In the genomic region with DNA sequence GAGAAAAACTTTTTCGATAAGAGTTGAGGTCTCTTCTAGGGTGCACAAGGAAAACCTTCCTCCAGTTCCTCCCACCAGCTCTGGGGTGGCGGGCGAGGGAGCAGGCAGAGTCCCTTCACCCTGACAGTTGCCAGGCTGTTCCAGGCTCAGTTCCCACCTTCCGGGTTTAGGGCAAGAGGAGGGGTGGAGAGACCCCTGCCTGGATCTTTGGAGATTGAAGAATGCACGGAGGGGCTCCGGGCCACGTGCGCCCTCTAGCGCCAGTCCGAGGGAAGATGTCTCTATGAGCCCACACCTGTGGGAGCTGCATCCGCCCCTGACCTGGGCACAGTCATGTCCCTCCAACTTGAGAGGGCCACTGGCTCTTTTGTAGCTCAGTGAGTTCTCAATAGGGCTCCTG, we compare ENCODE assay signal across 9 mouse cellular contexts.
DNase-seq lines count a peak whose midpoint lies in the region; ATAC-seq and TF ChIP-seq lines count a peak whose summit lies in the region.
"Had no signal": no experiment of that assay in that cellular context is flagged by ENCODE, and none has a peak within 500 bp of the region (broad histone marks: within the 10 kb centered on the region; RNA-seq: fewer than 3 reads in every experiment).

No protein-coding gene starts in this region.

- WGBS in intestine, postnatal 0 days, result 16% methylated on average over 11 of the region's 11 CpGs
- 14% methylated on average over 11 of the region's 11 CpGs for WGBS in intestine, embryonic 15.5 days
- WGBS in forebrain, postnatal 0 days, result 6% methylated on average over 11 of the region's 11 CpGs

- H3K27me3 ChIP-seq in intestine, postnatal 0 days (replicated peaks; ENCODE audit: control insufficient read depth, insufficient read depth, low read length), result no peaks in the 10 kb centered on the region
- H3K27me3 ChIP-seq in intestine, embryonic 15.5 days (replicated peaks), result no peaks in the 10 kb centered on the region
- H3K27me3 ChIP-seq in forebrain, postnatal 0 days (ENCODE audit: insufficient read depth, low read length), result no peaks in the 10 kb centered on the region
- H3K27me3 ChIP-seq: limb, embryonic 15.5 days had no signal

- no peak overlapping the region for H3K9ac ChIP-seq in intestine, postnatal 0 days (ENCODE audit: low read depth, low read length)
- no peak overlapping the region for H3K9ac ChIP-seq in intestine, embryonic 15.5 days
- H3K9ac ChIP-seq in forebrain, postnatal 0 days, result no peak overlapping the region
- H3K9ac ChIP-seq: limb, embryonic 15.5 days had no signal

- H3K4me2 ChIP-seq in intestine, postnatal 0 days (replicated peaks; ENCODE audit: low read depth), result no peak overlapping the region
- H3K4me2 ChIP-seq in intestine, embryonic 15.5 days (replicated peaks), result no peak overlapping the region
- peak overlapping the region; percentile 19; the same call in 1 of the 2 replicates for H3K4me2 ChIP-seq in forebrain, postnatal 0 days (ENCODE audit: low read depth)
- H3K4me2 ChIP-seq: limb, embryonic 15.5 days had no signal

- H3K4me1 ChIP-seq in intestine, postnatal 0 days (replicated peaks; ENCODE audit: control insufficient read depth, insufficient read depth, low read length), result no peaks in the 10 kb centered on the region
- H3K4me1 ChIP-seq in intestine, embryonic 15.5 days (replicated peaks), result no peaks in the 10 kb centered on the region
- H3K4me1 ChIP-seq in forebrain, postnatal 0 days (ENCODE audit: insufficient read depth), result peaks cover 2% of the 10 kb centered on the region; the same call in 1 of the 2 replicates
- H3K4me1 ChIP-seq: limb, embryonic 15.5 days had no signal

- peak; percentile 52 for TF ChIP-seq CTCF in intestine, postnatal 0 days (IDR thresholded peaks at IDR 0.05; ENCODE audit: low read depth)
- peak; percentile 77 for TF ChIP-seq CTCF in forebrain, postnatal 0 days (IDR thresholded peaks at IDR 0.05; ENCODE audit: low read depth)

- ATAC-seq in intestine, postnatal 0 days, result no peak
- no peak for ATAC-seq in intestine, embryonic 15.5 days
- ATAC-seq in forebrain, postnatal 0 days, result peak; percentile 34; the same call in 1 of the 2 replicates
- no peak for ATAC-seq in megakaryocyte, adult 5-6 weeks (ENCODE audit: poor library complexity, severe bottlenecking)
- no peak for ATAC-seq in monocyte, adult 5-6 weeks (replicated peaks; ENCODE audit: insufficient number of reproducible peaks, low FRiP score, low TSS enrichment, poor library complexity, severe bottlenecking)

- no peak overlapping the region for H3K4me3 ChIP-seq in intestine, postnatal 0 days (ENCODE audit: low read depth, low read length)
- H3K4me3 ChIP-seq in intestine, embryonic 15.5 days (replicated peaks), result no peak overlapping the region
- no peak overlapping the region for H3K4me3 ChIP-seq in forebrain, postnatal 0 days (ENCODE audit: low read depth, low read length)
- H3K4me3 ChIP-seq: limb, embryonic 15.5 days had no signal

- H3K27ac ChIP-seq in intestine, postnatal 0 days (ENCODE audit: low read depth, low read length), result no peak overlapping the region
- no peak overlapping the region for H3K27ac ChIP-seq in intestine, embryonic 15.5 days
- H3K27ac ChIP-seq in forebrain, postnatal 0 days (ENCODE audit: low read depth, low read length), result no peak overlapping the region
- H3K27ac ChIP-seq: limb, embryonic 15.5 days had no signal

- no peaks in the 10 kb centered on the region for H3K36me3 ChIP-seq in intestine, postnatal 0 days (ENCODE audit: control insufficient read depth, insufficient read depth)
- no peaks in the 10 kb centered on the region for H3K36me3 ChIP-seq in intestine, embryonic 15.5 days
- H3K36me3 ChIP-seq in forebrain, postnatal 0 days (ENCODE audit: insufficient read depth), result no peaks in the 10 kb centered on the region
- H3K36me3 ChIP-seq: limb, embryonic 15.5 days had no signal

- H3K9me3 ChIP-seq in intestine, postnatal 0 days (ENCODE audit: control insufficient read depth), result no peaks in the 10 kb centered on the region
- no peaks in the 10 kb centered on the region for H3K9me3 ChIP-seq in intestine, embryonic 15.5 days
- H3K9me3 ChIP-seq in forebrain, postnatal 0 days (ENCODE audit: low read length), result no peaks in the 10 kb centered on the region
- H3K9me3 ChIP-seq: limb, embryonic 15.5 days had no signal

- peak; percentile 40 for DNase-seq in thymus, postnatal 4 days
- no peak for DNase-seq in thymus, postnatal 10 days (ENCODE audit: low spot score in 2 of 2)
- peak; percentile 49 for DNase-seq in forebrain, postnatal 0 days
- DNase-seq in spleen, postnatal 4 days (ENCODE audit: low spot score in 2 of 2), result no peak

Comparison
In these comparisons a context has a peak if more than half of its experiments do, and no peak if none do; other contexts are left out.
1. DNase-seq: peak in thymus, postnatal 4 days (single experiment) and forebrain, postnatal 0 days (single experiment); none in thymus, postnatal 10 days (0 of 2) and spleen, postnatal 4 days (0 of 2).